ENCODE assay signal across 9 mouse cellular contexts in the genomic region with DNA sequence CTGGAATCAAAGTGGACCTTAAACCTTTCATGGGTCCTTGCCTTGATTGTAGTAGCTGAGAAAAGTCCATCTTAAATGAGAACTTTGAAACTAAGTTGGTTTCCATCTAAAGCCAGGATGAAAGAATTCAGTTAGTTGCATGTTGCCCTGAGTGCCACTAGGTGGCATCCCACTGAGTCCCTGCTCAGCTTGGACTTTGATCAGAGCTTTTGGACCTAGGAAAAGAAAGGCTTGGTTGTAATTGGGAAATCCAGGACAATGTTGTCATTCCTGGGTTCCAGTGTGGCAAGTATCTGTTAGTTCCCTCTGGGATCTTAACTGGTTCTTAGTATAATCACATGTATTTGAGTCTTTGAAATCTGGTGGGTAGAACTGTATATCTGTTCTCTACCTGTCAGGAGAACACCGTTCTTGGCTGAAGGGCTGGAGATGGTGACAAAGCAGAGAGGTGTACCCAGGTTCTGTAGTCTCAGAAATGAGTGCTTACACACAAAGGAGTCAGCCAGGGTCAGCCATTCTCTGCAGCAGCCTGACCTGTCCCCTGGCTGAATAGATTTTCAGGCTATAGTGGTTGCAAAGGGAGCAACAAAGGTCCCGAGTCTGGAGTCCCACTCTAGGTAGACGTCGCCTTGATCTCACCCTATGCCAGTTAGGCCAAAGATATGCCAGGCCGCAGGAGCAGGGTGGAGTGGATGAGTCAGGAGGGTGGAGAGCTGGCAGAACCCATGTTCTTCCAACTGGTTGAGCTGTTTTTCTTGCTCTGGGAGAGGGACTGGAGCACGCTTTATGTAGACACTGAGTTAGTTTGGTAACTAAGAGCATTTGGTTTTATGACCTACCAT. TPM values are rescaled to one million over a fixed set of nuclear protein-coding genes. Genes with fewer than 3 reads are reported as not detected.
DNase-seq lines count a peak whose midpoint lies in the region; ATAC-seq and TF ChIP-seq lines count a peak whose summit lies in the region.
"Had no signal": no experiment of that assay in that cellular context is flagged by ENCODE, and none has a peak within 500 bp of the region (broad histone marks: within the 10 kb centered on the region; RNA-seq: fewer than 3 reads in every experiment).

No protein-coding gene starts in this region.

- peaks cover 85% of the 10 kb centered on the region for H3K36me3 ChIP-seq in liver, embryonic 13.5 days
- H3K36me3 ChIP-seq in stomach, embryonic 16.5 days (ENCODE audit: control insufficient read depth, insufficient read depth, low read length) = peaks cover 22% of the 10 kb centered on the region

- H3K9me3 ChIP-seq in liver, embryonic 13.5 days (replicated peaks) = no peaks in the 10 kb centered on the region
- no peaks in the 10 kb centered on the region for H3K9me3 ChIP-seq in stomach, embryonic 16.5 days (replicated peaks; ENCODE audit: control insufficient read depth, low read length)

- TF ChIP-seq CTCF in layer of hippocampus, adult 2 months (conservative IDR thresholded peaks at IDR 0.05) = peak; percentile 94
- TF ChIP-seq CTCF in embryonic fibroblast, embryonic 13.5 days (IDR thresholded peaks at IDR 0.05; ENCODE audit: borderline replicate concordance, insufficient read depth, low read length) = peak; percentile 58; the same call in 1 of the 2 replicates

- no peaks in the 10 kb centered on the region for H3K4me1 ChIP-seq in embryonic fibroblast, embryonic 13.5 days (ENCODE audit: control insufficient read depth, insufficient read depth, low read length)
- H3K4me1 ChIP-seq in liver, embryonic 13.5 days (replicated peaks) = peaks cover 26% of the 10 kb centered on the region
- no peaks in the 10 kb centered on the region for H3K4me1 ChIP-seq in stomach, embryonic 16.5 days (ENCODE audit: control insufficient read depth, insufficient read depth, low read length)

- WGBS in liver, embryonic 13.5 days (ENCODE audit: insufficient replicate concordance) = 71% methylated on average over 6 of the region's 6 CpGs
- whole genome bisulfite sequencing in stomach, embryonic 16.5 days = 85% methylated on average over 6 of the region's 6 CpGs

- no peak overlapping the region; the same call in 1 of the 2 replicates for H3K27ac ChIP-seq in layer of hippocampus, adult 2 months
- H3K27ac ChIP-seq in embryonic fibroblast, embryonic 13.5 days (ENCODE audit: insufficient read depth, low read length) = no peak overlapping the region
- H3K27ac ChIP-seq in liver, embryonic 13.5 days = peak overlapping the region; percentile 78
- peak overlapping the region; percentile 68; the same call in 1 of the 2 replicates for H3K27ac ChIP-seq in stomach, embryonic 16.5 days (ENCODE audit: low read length)
- H3K27ac ChIP-seq: macrophage had no signal

- no peaks in the 10 kb centered on the region for H3K27me3 ChIP-seq in liver, embryonic 13.5 days
- H3K27me3 ChIP-seq in stomach, embryonic 16.5 days (ENCODE audit: control insufficient read depth, insufficient read depth, low read length) = no peaks in the 10 kb centered on the region

- no peak overlapping the region for H3K4me3 ChIP-seq in layer of hippocampus, adult 2 months
- no peak overlapping the region for H3K4me3 ChIP-seq in embryonic fibroblast, embryonic 13.5 days (ENCODE audit: insufficient read depth, low read length)
- H3K4me3 ChIP-seq in liver, embryonic 13.5 days (replicated peaks) = no peak overlapping the region
- no peak overlapping the region for H3K4me3 ChIP-seq in stomach, embryonic 16.5 days (replicated peaks; ENCODE audit: low read length)

- DNase-seq in layer of hippocampus, adult 2 months (ENCODE audit: low spot score in 2 of 2) = no peak
- DNase-seq in layer of hippocampus, postnatal 25 days (ENCODE audit: extremely low spot score in 1 of 2, low spot score in 1 of 2) = no peak
- peak; percentile 71 for DNase-seq in NIH3T3 (ENCODE audit: low read depth)
- no peak for DNase-seq in liver, embryonic 13.5 days
- no peak for DNase-seq in urinary bladder, postnatal 25 days (ENCODE audit: low spot score)
- DNase-seq in left cerebral cortex, adult 9 months (ENCODE audit: low spot score in 2 of 2) = no peak

- H3K4me2 ChIP-seq in liver, embryonic 13.5 days = peak overlapping the region; percentile 28
- H3K4me2 ChIP-seq in stomach, embryonic 16.5 days (ENCODE audit: low read depth, low read length) = no peak overlapping the region

- TF ChIP-seq POLR2A in embryonic fibroblast, embryonic 13.5 days (IDR thresholded peaks at IDR 0.05; ENCODE audit: low read depth, low read length) = no peak

- H3K9ac ChIP-seq in liver, embryonic 13.5 days = peak overlapping the region; percentile 19; the same call in 1 of the 2 replicates
- H3K9ac ChIP-seq in stomach, embryonic 16.5 days (ENCODE audit: low read length) = no peak overlapping the region

- peak; percentile 85 for ATAC-seq in liver, embryonic 13.5 days (ENCODE audit: low read depth)
- no peak for ATAC-seq in stomach, embryonic 16.5 days (ENCODE audit: insufficient read depth, low FRiP score)

RNA-seq across cellular contexts. Expression of a gene that starts 10.8 kb away (rescaled TPM):
- total RNA-seq in layer of hippocampus, adult 2 months (2021) = 10 to 100 TPM; 40.1 to 40.9 TPM
- 10 to 100 TPM; 40.0 to 42.9 TPM for total RNA-seq in layer of hippocampus, postnatal 25 days (2021)
- 28.9 and 38.1 TPM in 2 replicates for polyA plus RNA-seq in embryonic fibroblast, embryonic 13.5 days (2011; ENCODE audit: insufficient read length, low read depth, missing spikeins)
- polyA plus RNA-seq in liver, embryonic 13.5 days (2015; fragmentation: Nextera tagmentation; extraction: Ambion mirVana) = 109 and 118 TPM in 2 replicates
- polyA plus RNA-seq in stomach, embryonic 16.5 days (2015; fragmentation: Nextera tagmentation; extraction: Ambion mirVana) = 112 and 125 TPM in 2 replicates

RNA-seq across cellular contexts. Expression of a gene that starts 10.8 kb away (rescaled TPM):
- total RNA-seq in layer of hippocampus, adult 2 months (2021) = 10 to 100 TPM; 57.5 to 61.9 TPM
- 10 to 100 TPM; 61.9 to 64.1 TPM for total RNA-seq in layer of hippocampus, postnatal 25 days (2021)
- polyA plus RNA-seq in embryonic fibroblast, embryonic 13.5 days (2011; ENCODE audit: insufficient read length, low read depth, missing spikeins) = 88.0 and 92.1 TPM in 2 replicates
- polyA plus RNA-seq in liver, embryonic 13.5 days (2015; fragmentation: Nextera tagmentation; extraction: Ambion mirVana) = 37.9 and 43.3 TPM in 2 replicates
- 73.4 and 78.5 TPM in 2 replicates for polyA plus RNA-seq in stomach, embryonic 16.5 days (2015; fragmentation: Nextera tagmentation; extraction: Ambion mirVana)

RNA-seq across cellular contexts. Expression of a gene that starts 27.0 kb away (rescaled TPM):
- 1 to 10 TPM; 2.2 to 4.3 TPM for total RNA-seq in layer of hippocampus, adult 2 months (2021)
- total RNA-seq in layer of hippocampus, postnatal 25 days (2021) = 1 to 10 TPM; 3.1 to 3.9 TPM
- not detected in 2 replicates for polyA plus RNA-seq in embryonic fibroblast, embryonic 13.5 days (2011; ENCODE audit: insufficient read length, low read depth, missing spikeins)
- 0.10 TPM in 1 of 2 replicates, not detected in the other for polyA plus RNA-seq in liver, embryonic 13.5 days (2015; fragmentation: Nextera tagmentation; extraction: Ambion mirVana)
- polyA plus RNA-seq in stomach, embryonic 16.5 days (2015; fragmentation: Nextera tagmentation; extraction: Ambion mirVana) = 1.8 and 2.5 TPM in 2 replicates
- polyA plus RNA-seq: macrophage had no signal

Comparison
In these comparisons a context has a peak if more than half of its experiments do, and no peak if none do; other contexts are left out.
1. H3K27ac ChIP-seq: peak in liver, embryonic 13.5 days (single experiment) and stomach, embryonic 16.5 days (single experiment); none in layer of hippocampus, adult 2 months (single experiment) and embryonic fibroblast, embryonic 13.5 days (single experiment).